Mouse (Mus musculus) myocyte (in vitro differentiated cells): Measurements from ENCODE around the gene Gm45140.

ENCODE experiments used
- CEBPB ChIP-seq: IDR thresholded peaks from 2 replicates; pipeline ENCODE4 v1.6.1; 2011; ENCODE audit warnings: mild to moderate bottlenecking, moderate library complexity; ENCODE audit not compliant: poor library complexity, insufficient read depth, severe bottlenecking
- E2F4 ChIP-seq: IDR thresholded peaks from one replicate; pipeline ENCODE4 v1.6.1; 2011; ENCODE audit warnings: mild to moderate bottlenecking, control low read depth, moderate library complexity; ENCODE audit not compliant: insufficient read depth
- MAX ChIP-seq: IDR thresholded peaks from one replicate; pipeline ENCODE4 v1.6.1; 2011; ENCODE audit warnings: low read depth, mild to moderate bottlenecking, control low read depth
- MYOD1 ChIP-seq, 3 experiments: IDR thresholded peaks; one replicate each; pipeline ENCODE4 v1.6.1; 2011; ENCODE audit warnings: control low read depth in 2 of 3, low read depth in 2 of 3, mild to moderate bottlenecking in 2 of 3, moderate library complexity in 1 of 3; ENCODE audit not compliant: insufficient read length in 2 of 3, control insufficient read depth in 1 of 3
- MYOG ChIP-seq, 3 experiments: IDR thresholded peaks; one replicate each; pipeline ENCODE4 v1.6.1; 2011; ENCODE audit warnings: control low read depth in 2 of 3, low read depth in 2 of 3, mild to moderate bottlenecking in 2 of 3; ENCODE audit not compliant: insufficient read length in 2 of 3, control insufficient read depth in 1 of 3, insufficient read depth in 1 of 3
- POLR2A ChIP-seq: IDR thresholded peaks from one replicate; pipeline ENCODE4 v1.6.1; 2011; ENCODE audit warnings: low read depth, mild to moderate bottlenecking, control low read depth, moderate library complexity; ENCODE audit not compliant: insufficient read length
- POLR2AphosphoS2 ChIP-seq: IDR thresholded peaks from one replicate; pipeline ENCODE4 v1.6.1; 2011; ENCODE audit warnings: low read depth, control low read depth; ENCODE audit not compliant: insufficient read length
- REST ChIP-seq: IDR thresholded peaks from one replicate; pipeline ENCODE4 v1.6.1; 2011; ENCODE audit warnings: mild to moderate bottlenecking, control low read depth, moderate library complexity; ENCODE audit not compliant: insufficient read depth, insufficient read length
- SRF ChIP-seq: IDR thresholded peaks from one replicate; pipeline ENCODE4 v1.6.1; 2011; ENCODE audit warnings: low read depth; ENCODE audit not compliant: control insufficient read depth, insufficient read length
- USF1 ChIP-seq: IDR thresholded peaks from one replicate; pipeline ENCODE4 v1.6.1; 2011; ENCODE audit warnings: low read depth, mild to moderate bottlenecking, control low read depth, moderate library complexity

DNA sequence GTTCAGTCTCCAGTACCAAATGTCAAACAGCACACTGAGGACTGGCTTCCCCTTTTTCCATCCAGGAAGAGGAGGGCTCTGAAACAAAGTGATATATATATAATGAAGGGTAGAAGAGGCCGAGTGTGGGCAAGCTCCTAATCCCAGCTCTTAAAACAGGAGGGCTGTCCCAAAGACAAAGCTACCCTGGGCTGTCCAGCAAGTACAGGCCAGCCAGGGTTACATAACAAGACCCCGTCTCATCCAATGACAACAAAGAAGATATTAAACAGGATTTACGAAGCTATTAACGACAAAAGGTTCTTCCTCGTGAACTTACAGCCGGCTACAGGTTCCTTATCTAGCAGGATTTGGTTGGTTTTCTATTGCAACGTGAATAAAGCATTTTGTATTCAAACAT is 30.7 kb downstream of the Gm45140 start:
- TF ChIP-seq POLR2AphosphoS2 (no peak), POLR2A (no peak), MAX (no peak), USF1 (no peak), E2F4 (no peak), MYOD1 (IDR thresholded peaks at IDR 0.05; ENCODE audit: control insufficient read depth in 1 of 3, insufficient read length in 2 of 3, low read depth in 2 of 3) (no peak), SRF (no peak), CEBPB (no peak), MYOG (IDR thresholded peaks at IDR 0.05; ENCODE audit: control insufficient read depth in 1 of 3, insufficient read depth in 1 of 3, insufficient read length in 2 of 3, low read depth in 2 of 3) (no peak), REST (no peak)
